Mouse (Mus musculus): ENCODE results near the gene Pepd. TPM values are rescaled to one million over a fixed set of nuclear protein-coding genes. Genes with fewer than 3 reads are reported as not detected.

Pepd gene
- total RNA-seq, 2 experiments from 2014 or later: 26.0 to 27.1 TPM

DNA sequence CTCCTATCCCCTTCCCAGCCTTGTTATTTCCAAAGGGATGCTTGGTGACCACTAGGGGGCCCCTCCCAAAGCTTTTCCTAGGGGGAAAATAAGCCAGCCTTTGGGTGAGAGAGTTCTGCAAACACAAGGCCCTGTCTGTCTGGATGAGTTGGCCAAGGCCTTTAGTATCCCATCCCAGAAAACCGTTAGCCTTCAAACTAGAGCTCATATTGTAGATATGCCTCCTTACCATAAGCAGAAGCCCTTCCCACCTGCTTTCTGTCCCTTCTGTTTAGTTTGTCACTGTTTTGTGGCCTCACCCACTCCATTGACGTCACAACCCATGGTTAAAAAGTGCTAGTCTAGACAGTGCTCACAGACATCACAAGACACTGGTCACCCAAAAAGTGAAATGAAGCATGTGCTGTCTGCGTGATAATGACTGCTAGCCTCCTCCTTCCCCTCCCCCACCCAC, 114.7 kb downstream of the Pepd start:
- no peak for DNase-seq

DNA sequence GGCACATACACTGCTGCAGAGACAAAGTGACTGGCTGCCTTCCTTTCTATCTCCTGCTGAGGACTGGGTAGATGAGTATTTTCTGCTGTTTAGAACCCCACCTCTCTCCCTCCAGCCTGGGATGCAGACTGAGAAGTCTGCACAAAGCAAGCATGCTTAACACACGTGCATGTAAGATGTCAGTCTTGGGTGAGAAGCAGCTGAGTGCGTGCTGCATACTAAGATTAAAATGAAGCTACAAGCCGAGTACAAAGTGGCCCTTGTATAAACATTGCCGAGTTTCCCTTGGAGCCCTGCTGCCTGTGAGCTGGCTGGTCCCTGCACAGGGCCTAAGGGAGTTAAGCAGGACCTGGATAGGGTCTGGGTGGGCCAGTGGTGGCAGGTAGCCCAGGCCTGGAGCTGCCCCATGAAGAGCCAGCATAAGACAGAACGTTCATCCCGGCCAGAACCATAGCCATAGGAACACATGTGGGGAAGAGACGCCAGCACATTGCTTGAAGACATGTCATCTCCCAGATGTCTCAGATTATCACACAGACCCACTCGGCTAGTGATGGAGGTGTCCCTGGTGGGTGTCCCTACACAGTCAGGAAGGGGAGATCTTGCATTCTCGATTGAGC, 115.7 kb downstream of the Pepd start:
- DNase-seq: no peak

DNA sequence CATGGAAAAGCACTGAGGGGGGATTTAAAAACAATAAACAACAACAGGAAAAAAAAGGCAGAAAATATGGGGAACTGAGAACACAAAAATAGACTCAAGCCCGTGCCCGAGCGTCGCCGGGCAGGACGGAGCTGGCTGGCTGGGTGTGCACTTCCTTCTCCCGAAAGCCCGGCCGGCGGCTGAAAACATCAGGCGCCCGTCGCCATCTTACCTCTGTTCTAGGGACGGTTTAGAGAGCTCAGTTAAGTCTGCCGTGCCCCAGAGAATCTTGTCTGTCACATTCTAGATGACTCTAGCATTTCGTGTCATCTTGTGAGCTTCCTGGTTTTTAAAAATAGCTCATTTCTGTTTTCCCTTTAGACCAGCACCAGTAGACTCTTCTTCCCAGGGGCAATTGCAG, 116.4 kb downstream of the Pepd start:
- no peak for DNase-seq

GRCm38 (mm10) chr7:35029228-35029627, 117.0 kb downstream of the Pepd start:
- DNase-seq: no peak

DNA sequence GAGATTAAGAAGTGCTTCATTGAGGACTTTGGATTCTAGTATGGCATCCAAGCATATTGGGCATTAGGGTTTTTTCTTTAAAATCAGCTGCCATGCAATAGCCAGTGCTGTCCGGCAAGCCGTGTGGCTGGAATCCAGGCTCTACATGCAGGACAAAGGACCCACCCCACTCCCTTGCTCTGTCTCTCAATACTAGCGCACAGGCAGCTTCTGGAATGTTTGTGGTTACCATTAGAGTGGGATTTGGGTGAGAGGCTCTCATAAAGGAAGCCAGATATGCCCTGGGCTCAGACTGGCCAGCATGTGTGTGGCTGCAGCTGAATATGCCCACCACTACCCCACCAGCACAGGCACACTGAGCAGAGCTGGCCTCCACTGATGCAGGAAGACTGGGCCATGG, 117.5 kb downstream of the Pepd start:
- no peak for DNase-seq

- no peak for DNase-seq
Measured at GRCm38 (mm10) chr7:35030567-35030966, 118.4 kb downstream of the Pepd start.

DNA sequence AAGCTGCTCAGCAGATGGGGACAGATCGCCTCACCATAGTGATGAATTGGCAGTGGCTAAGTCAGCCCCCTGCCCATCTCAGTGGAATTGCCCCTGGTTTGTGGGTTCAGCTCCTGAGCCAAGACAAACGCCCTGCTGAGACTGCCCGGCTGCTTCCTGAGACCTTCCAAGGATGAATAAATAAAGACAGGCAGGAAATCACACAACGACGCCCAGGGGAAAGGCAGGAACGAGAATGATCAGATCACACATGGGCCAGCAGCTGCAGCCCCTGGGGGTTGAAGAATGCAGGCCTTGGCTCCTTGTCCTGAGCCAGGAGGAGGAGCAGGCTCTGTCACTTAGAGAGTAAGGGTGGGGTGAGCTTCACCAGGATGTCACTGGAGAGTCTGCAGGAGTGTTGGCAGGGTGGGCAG, 123.0 kb downstream of the Pepd start:
- DNase-seq: peak; percentile 61

DNA sequence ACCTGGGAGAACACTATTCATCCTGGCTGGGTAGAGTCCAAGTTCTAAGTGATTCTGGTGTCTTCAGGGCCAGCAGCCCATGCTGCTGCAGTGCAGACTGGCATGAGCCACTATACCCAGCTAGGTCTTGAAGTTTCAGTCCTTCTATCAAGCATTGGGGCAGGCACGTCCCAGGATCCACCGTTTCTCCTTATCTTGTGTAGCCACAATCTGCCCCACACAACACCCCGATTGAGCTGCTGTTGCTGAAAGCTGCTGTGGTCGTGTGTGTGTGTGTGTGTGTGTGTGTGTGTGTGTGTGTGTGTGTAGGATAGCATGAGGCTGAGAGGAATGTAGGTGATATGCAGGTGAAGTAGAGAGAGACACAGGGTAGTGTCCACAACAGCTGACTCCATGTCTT, 123.4 kb downstream of the Pepd start:
- DNase-seq: no peak

GRCm38 (mm10) chr7:35036266-35036731, 124.1 kb downstream of the Pepd start:
- DNase-seq: peak; percentile 73

DNA sequence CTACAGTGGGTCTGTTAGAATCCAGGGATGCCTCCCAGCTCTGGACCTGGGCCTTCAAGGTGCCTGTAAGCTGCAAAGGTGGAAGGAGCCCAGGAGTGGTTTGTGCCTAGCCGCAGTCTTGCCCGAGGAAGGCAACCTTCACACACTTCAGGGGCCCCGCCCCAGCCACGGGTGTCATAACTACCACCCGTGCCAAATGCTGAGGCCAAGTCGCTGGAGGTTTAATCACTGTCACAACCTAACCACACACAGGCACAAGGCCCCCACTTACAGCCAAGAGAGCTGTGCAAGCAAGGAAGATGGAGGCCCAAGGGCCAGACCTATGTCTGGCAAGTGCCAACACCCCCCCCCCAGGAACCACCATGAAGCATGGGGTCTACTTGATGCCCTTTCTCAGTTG, 125.2 kb downstream of the Pepd start:
- DNase-seq: no peak

DNA sequence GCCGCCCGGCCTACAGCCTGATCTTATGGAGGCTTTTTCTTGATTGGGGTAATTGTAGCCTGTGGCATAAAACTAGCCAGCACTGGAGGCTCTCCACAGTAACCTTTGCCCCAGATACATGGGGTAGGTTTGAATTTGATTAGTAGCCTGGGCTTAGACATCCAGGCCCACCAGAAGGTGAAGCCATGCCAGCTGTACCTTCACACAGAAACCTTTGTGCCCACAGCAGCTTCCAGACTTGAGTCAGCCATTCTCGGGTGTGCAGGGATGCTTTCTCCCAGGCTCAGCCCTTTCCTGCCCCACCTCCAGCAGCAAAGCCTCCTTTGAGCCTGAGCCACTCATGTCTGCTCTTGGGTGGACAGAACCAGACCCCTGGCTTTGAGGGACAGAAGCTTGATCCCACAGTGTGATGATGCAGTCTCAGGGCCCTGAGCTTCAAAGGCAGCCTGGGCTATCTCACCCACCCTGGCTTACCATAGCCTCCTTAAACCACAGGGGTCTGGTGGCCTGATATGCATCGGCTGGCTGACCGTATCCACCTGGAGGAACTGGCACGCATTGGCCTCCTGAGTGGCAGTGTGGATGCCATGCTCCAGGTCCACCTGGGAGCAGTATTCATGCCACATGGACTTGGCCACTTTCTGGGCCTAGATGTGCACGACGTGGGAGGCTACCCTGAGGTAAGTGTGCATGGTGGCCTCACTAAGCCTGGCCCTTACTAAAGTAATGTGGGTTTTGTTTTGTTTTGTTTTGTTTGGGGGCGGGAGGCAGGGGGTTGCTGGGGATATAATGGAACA, 128.2 kb downstream of the Pepd start:
- no peak for DNase-seq

GRCm38 (mm10) chr7:35041286-35042208, 129.4 kb downstream of the Pepd start:
- no peak for DNase-seq

DNA sequence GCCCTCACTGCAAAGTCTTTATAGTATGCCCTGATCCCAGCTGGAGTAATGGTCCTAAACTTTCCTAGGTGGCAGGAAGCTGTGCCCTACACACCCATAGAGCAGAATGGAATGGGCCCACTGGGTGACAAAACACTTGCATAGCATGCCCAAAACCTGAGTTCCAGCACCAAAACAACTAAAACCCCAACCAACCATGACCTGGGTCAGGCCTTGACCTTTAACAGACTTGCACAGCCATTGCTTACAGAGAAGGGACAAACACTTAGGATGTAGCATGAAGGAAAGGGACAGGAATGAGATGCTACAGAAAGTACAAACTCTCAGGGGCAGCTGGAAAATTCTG, 130.0 kb downstream of the Pepd start:
- DNase-seq: no peak

GRCm38 (mm10) chr7:35042759-35043217, 130.6 kb downstream of the Pepd start:
- DNase-seq: peak; percentile 81

GRCm38 (mm10) chr7:35043266-35043817, 131.2 kb downstream of the Pepd start:
- no peak for DNase-seq

GRCm38 (mm10) chr7:35044719-35045118, 132.5 kb downstream of the Pepd start:
- DNase-seq: no peak

DNA sequence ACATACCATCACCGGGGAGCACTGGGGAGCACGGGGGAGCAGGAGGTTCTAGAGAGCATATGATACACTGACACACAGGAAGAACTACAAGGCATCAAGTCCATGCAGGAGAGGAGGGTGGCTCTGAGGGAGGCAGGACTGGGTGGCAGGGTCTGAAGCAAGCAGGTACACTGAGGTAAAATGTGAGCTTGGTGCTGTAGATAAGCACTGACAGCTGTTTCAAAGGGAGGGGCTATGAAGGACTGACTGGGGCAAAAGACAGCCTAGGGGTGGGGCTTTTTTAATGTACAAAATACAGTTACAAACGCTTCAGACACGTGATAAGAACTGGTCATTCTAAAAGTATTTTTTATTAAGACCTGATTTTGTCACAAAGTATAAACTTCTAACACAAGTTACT, 133.9 kb downstream of the Pepd start:
- no peak for DNase-seq

- no peak for DNase-seq
Measured at GRCm38 (mm10) chr7:35050540-35050939, 138.4 kb downstream of the Pepd start.

DNA sequence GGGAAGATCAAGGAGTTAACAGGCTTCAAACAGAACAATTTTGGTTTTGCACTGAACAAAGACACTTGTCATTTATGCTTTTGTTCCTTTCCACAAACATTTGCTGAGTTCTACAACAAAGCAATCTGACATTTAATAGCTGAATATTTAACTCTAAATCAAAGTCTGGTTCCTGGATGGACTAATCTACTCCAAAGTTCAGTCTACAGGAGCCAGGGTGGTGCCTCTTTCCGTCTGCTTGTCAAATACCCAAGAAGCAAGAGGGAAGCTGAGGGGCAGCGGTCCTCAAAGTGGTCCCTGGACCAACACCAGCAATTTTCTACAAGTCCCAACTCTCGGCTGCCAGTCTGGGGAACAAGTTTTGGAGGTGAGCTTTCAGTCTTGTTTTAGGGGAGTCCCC, 141.0 kb downstream of the Pepd start:
- DNase-seq: no peak

DNA sequence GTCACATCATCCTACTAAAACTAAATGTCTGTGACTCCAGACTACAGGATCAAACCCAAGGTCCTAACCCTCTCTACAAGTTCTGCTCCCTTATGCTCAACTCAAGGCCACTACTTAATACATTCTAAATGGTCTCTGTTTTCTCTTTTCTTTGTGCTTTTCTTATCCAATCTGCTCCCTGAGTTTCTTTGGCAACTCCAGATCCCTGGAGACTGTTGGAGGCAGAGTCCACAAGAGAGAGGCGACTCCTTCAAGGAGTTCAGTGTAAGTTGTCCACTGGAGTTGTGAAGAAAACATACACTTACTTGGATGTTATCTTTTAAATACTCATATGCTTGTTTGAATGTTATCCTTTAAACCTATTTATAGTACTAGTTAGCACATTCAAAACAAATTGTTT, 142.1 kb downstream of the Pepd start:
- DNase-seq: no peak

DNA sequence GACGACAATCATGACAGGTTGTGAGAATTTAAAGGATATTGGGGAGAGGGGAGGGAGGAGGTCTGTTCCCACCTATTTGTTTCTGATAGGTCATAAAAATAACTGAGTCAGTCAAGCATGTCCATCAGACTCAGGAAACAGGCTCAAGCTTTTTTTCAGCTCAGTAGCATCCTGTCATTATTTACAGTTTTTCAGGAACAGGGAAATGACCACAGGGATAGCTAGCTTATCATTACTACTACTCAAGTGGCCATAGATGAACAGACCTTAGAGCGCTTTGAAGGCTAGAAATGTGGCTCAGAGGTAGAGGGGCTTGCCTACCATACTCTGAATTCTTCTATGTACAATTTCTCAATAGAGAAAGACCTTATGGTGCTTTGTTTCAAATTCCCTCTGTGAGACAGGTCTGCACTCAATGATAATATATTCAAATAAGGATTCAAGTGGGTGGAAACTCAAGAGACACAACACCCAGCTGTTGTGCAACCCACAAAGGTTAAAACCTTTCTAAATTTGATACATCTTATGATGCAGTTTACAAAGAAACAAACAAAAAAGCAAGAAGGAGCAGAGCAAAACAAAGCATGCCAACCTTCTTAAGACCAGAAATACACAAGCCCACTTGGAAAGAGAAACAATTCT, 142.9 kb downstream of the Pepd start:
- no peak for DNase-seq

Data from gastrocnemius, postnatal 25 days (tissue).